Mouse (Mus musculus) urinary bladder, postnatal 0 days (tissue): ENCODE results near the gene Trim58. TPM values are rescaled to one million over a fixed set of nuclear protein-coding genes. Genes with fewer than 3 reads are reported as not detected.

Experiments
- polyA plus RNA-seq: library from polyadenylated mRNA; unstranded; fragments of >200 nt; fragmentation: Nextera tagmentation; extraction: Ambion mirVana; gene quantifications from 2 replicates; pipeline ENCODE4 v1.2.1, GENCODE M21; 2015

Gene Trim58
- not detected in 2 replicates for polyA plus RNA-seq

GRCm38 (mm10) chr11:58640272-58640867 lies at the start of gene Trim58:
Gene Trim58 (plus strand): TSS chr11:58640465.

GRCm38 (mm10) chr11:58594814-58595213 lies 45.5 kb upstream of the Trim58 start, which contains the start of gene Olfr324:
Gene Olfr324 (plus strand): TSS chr11:58595114.

GRCm38 (mm10) chr11:58615975-58616374 lies 24.3 kb upstream of the Trim58 start, which contains the start of gene 2210407C18Rik:
Gene 2210407C18Rik (minus strand): TSS chr11:58616075.

GRCm38 (mm10) chr11:58630401-58630800 lies 9.9 kb upstream of the Trim58 start, which contains the start of gene Olfr323:
Gene Olfr323 (minus strand): TSS chr11:58630501.

GRCm38 (mm10) chr11:58658596-58658995 lies 18.3 kb downstream of the Trim58 start, which contains the start of gene Olfr322:
Gene Olfr322 (plus strand): TSS chr11:58658782.

GRCm38 (mm10) chr11:58680799-58681198 lies 40.5 kb downstream of the Trim58 start, which contains the start of gene Olfr320:
Gene Olfr320 (plus strand): TSS chr11:58681099.

GRCm38 (mm10) chr11:58698862-58699261 lies 58.6 kb downstream of the Trim58 start, which contains the start of gene Olfr319:
Gene Olfr319 (plus strand): TSS chr11:58699162.

Other genes with a start within 250 kb of the Trim58 start
- 0.23 and 0.33 TPM in 2 replicates for gene 1810065E05Rik, start 219.4 kb upstream of the Trim58 start, polyA plus RNA-seq
- not detected in 2 replicates for gene Gm12253, start 207.9 kb upstream of the Trim58 start, polyA plus RNA-seq
- gene Lypd9, start 187.5 kb upstream of the Trim58 start, polyA plus RNA-seq = not detected in 2 replicates
- not detected in 2 replicates for gene Olfr30, start 178.2 kb upstream of the Trim58 start, polyA plus RNA-seq
- gene Olfr332, start 147.9 kb upstream of the Trim58 start, polyA plus RNA-seq = not detected in 2 replicates
- gene Olfr331, start 137.9 kb upstream of the Trim58 start, polyA plus RNA-seq = not detected in 2 replicates
- gene Olfr330, start 105.6 kb upstream of the Trim58 start, polyA plus RNA-seq = not detected in 2 replicates
- gene Olfr329-ps, start 94.0 kb upstream of the Trim58 start, polyA plus RNA-seq = not detected in 2 replicates
- 0.05 TPM in 1 of 2 replicates, not detected in the other for gene Olfr328, start 84.8 kb upstream of the Trim58 start, polyA plus RNA-seq
- gene Olfr224, start 69.9 kb upstream of the Trim58 start, polyA plus RNA-seq = not detected in 2 replicates
- gene Olfr325, start 62.7 kb upstream of the Trim58 start, polyA plus RNA-seq = not detected in 2 replicates
- gene Olfr324, start 45.4 kb upstream of the Trim58 start, polyA plus RNA-seq = not detected in 2 replicates
- gene 2210407C18Rik, start 24.4 kb upstream of the Trim58 start, polyA plus RNA-seq = not detected in 2 replicates
- gene Olfr323, start 10.0 kb upstream of the Trim58 start, polyA plus RNA-seq = not detected in 2 replicates
- not detected in 2 replicates for gene Olfr322, start 18.3 kb downstream of the Trim58 start, polyA plus RNA-seq
- gene Olfr320, start 40.6 kb downstream of the Trim58 start, polyA plus RNA-seq = not detected in 2 replicates
- not detected in 2 replicates for gene Olfr319, start 58.7 kb downstream of the Trim58 start, polyA plus RNA-seq
- not detected in 2 replicates for gene Olfr318, start 83.5 kb downstream of the Trim58 start, polyA plus RNA-seq
- gene Olfr317, start 98.7 kb downstream of the Trim58 start, polyA plus RNA-seq = not detected in 2 replicates
- gene Olfr316, start 112.3 kb downstream of the Trim58 start, polyA plus RNA-seq = not detected in 2 replicates
- not detected in 2 replicates for gene Olfr315, start 132.7 kb downstream of the Trim58 start, polyA plus RNA-seq
- not detected in 2 replicates for gene Olfr314, start 142.5 kb downstream of the Trim58 start, polyA plus RNA-seq
- gene Fam183b, start 161.5 kb downstream of the Trim58 start, polyA plus RNA-seq = 8.1 and 9.6 TPM in 2 replicates
- not detected in 2 replicates for gene Olfr313, start 174.5 kb downstream of the Trim58 start, polyA plus RNA-seq
- not detected in 2 replicates for gene Olfr312, start 188.8 kb downstream of the Trim58 start, polyA plus RNA-seq
- not detected in 2 replicates for gene Olfr311, start 198.8 kb downstream of the Trim58 start, polyA plus RNA-seq
- gene Gm12258, start 206.7 kb downstream of the Trim58 start, polyA plus RNA-seq = 2.1 and 2.5 TPM in 2 replicates
- gene 2810021J22Rik, start 226.8 kb downstream of the Trim58 start, polyA plus RNA-seq = 3.1 and 3.9 TPM in 2 replicates